Mouse (Mus musculus) spleen, postnatal 10 days (tissue): ENCODE measurements around the gene Pax5.
"Not testable (repeated sequence)": the region's sequence is repeated elsewhere in the genome, so short reads cannot be mapped to it uniquely, and the experiment has no call there.

Source experiments
- DNase-seq, 2 experiments: peaks; one replicate each; pipeline ENCODE4 v3.0.0; 2021 to 2022; ENCODE audit warnings: low spot score in 2 of 2

Gene Pax5

GRCm38 (mm10) chr4:44709740-44710700 is at the start of gene Pax5:
Gene Pax5, minus strand, starts transcription at chr4:44710487.
- DNase-seq, result no peak

- not testable (repeated sequence) for DNase-seq
These were observed 46.8 kb upstream of the Pax5 start for GRCm38 (mm10) chr4:44757131-44757530.

- peak; percentile 83 to 91 for DNase-seq
These were observed 46.1 kb upstream of the Pax5 start for GRCm38 (mm10) chr4:44756134-44756951.

- no peak for DNase-seq
These were observed 45.4 kb upstream of the Pax5 start, which contains the start of gene Zcchc7 for GRCm38 (mm10) chr4:44755553-44756133. Gene Zcchc7, plus strand, starts transcription at chr4:44755877.

- no peak for DNase-seq
These were observed 30.2 kb upstream of the Pax5 start for GRCm38 (mm10) chr4:44740471-44740870.

- DNase-seq, result no peak
These were observed 10.9 kb upstream of the Pax5 start for GRCm38 (mm10) chr4:44721237-44721636.

GRCm38 (mm10) chr4:44720046-44720445 is 9.8 kb upstream of the Pax5 start:
- DNase-seq, result no peak

- no peak for DNase-seq
These were observed 7.4 kb upstream of the Pax5 start for GRCm38 (mm10) chr4:44717676-44718075.

- DNase-seq, result no peak
These were observed 6.1 kb upstream of the Pax5 start for GRCm38 (mm10) chr4:44716391-44716790.

- DNase-seq, result no peak
These were observed 5.4 kb upstream of the Pax5 start for GRCm38 (mm10) chr4:44715621-44716160.

GRCm38 (mm10) chr4:44714111-44714621 is 3.9 kb upstream of the Pax5 start:
- peak; percentile 24 to 38 for DNase-seq

GRCm38 (mm10) chr4:44713554-44714051 is 3.3 kb upstream of the Pax5 start:
- DNase-seq, result peak in 1 of 2 experiments; percentile 33

- DNase-seq, result peak; percentile 37 to 59
These were observed 2.7 kb upstream of the Pax5 start for GRCm38 (mm10) chr4:44712786-44713553.

- DNase-seq, result peak in 1 of 2 experiments; percentile 20
These were observed 1.9 kb upstream of the Pax5 start for GRCm38 (mm10) chr4:44712051-44712700.

- DNase-seq, result peak in 1 of 2 experiments; percentile 31
These were observed 1.0 kb upstream of the Pax5 start for GRCm38 (mm10) chr4:44711136-44711900.

- DNase-seq, result peak; percentile 45 to 61
These were observed 412 bp upstream of the Pax5 start for GRCm38 (mm10) chr4:44710701-44711097.

GRCm38 (mm10) chr4:44709091-44709695 is 1.1 kb downstream of the Pax5 start:
- peak in 1 of 2 experiments; percentile 60 for DNase-seq

GRCm38 (mm10) chr4:44708311-44708710 is 2.0 kb downstream of the Pax5 start:
- no peak for DNase-seq

GRCm38 (mm10) chr4:44706865-44707264 is 3.4 kb downstream of the Pax5 start:
- no peak for DNase-seq
